Mouse (Mus musculus) kidney, postnatal 0 days (tissue): ENCODE measurements at regions not wholly inside any gene's neighbourhood (a gene's known extent, or its start where the extent isn't known, plus 50 kb on each side); places are given as distances from the start of the nearest gene placed in this dataset.

Experiments
- ATAC-seq: fragments of 200-750 bp; cut with Nextera tagmentation; replicated peaks from 2 replicates; pipeline ENCODE4 v1.8.0; 2017; ENCODE audit warnings: low read depth, moderate number of reproducible peaks, moderate TSS enrichment, moderate library complexity; ENCODE audit not compliant: low FRiP score
- DNase-seq: peaks from one replicate; pipeline ENCODE4 v3.0.0-alpha.2; 2016; ENCODE audit warnings: low spot score
- H3K27ac ChIP-seq: fragments of 300-500 bp; sonication (generic); 2 replicates; pipeline ENCODE4 v1.5.1; 2014; ENCODE audit warnings: mild to moderate bottlenecking
- H3K27me3 ChIP-seq: fragments of 300-500 bp; sonication (generic); 2 replicates; pipeline ENCODE4 v1.6.1; 2014; ENCODE audit warnings: low read length, mixed read lengths; ENCODE audit not compliant: insufficient read depth
- H3K36me3 ChIP-seq: fragments of 300-500 bp; sonication (generic); 2 replicates; pipeline ENCODE4 v1.6.1; 2014; ENCODE audit warnings: low read length, mixed read lengths; ENCODE audit not compliant: insufficient read depth
- H3K4me1 ChIP-seq: fragments of 300-500 bp; sonication (generic); replicated peaks from 2 replicates; pipeline ENCODE4 v1.6.1; 2014; ENCODE audit warnings: antibody characterized with exemption, low read length, mixed read lengths; ENCODE audit not compliant: insufficient read depth
- H3K4me2 ChIP-seq: fragments of 300-500 bp; sonication (generic); 2 replicates; pipeline ENCODE4 v1.6.1; 2014; ENCODE audit warnings: mild to moderate bottlenecking, low read length, moderate library complexity, mixed read lengths
- H3K4me3 ChIP-seq: fragments of 300-500 bp; sonication (generic); replicated peaks from 2 replicates; pipeline ENCODE4 v1.5.1; 2014; ENCODE audit warnings: low read depth, low read length
- H3K9ac ChIP-seq: fragments of 300-500 bp; sonication (generic); 2 replicates; pipeline ENCODE4 v1.6.1; 2014; ENCODE audit warnings: low read depth, low read length
- H3K9me3 ChIP-seq: fragments of 300-500 bp; sonication (generic); replicated peaks from 2 replicates; pipeline ENCODE4 v1.6.1; 2016; ENCODE audit warnings: low read length, inconsistent platforms, mixed read lengths
- CTCF ChIP-seq: IDR thresholded peaks from 2 replicates; pipeline ENCODE4 v1.5.1; 2016; ENCODE audit warnings: antibody characterized with exemption, low read depth, mild to moderate bottlenecking, moderate library complexity
- WGBS: fragments of 180-500 bp; shearing (Covaris S2); extraction: QIAGEN DNeasy Blood & Tissue Kit; methylation state at CpG from one replicate; pipeline ENCODE4 v1.1.7; 2014; 5-methylcytosine and 5-hydroxymethylcytosine counted together

GRCm38 (mm10) chr17:4907181-4907752 is 86.9 kb upstream of the Arid1b start:
- ATAC-seq: peak; percentile 29; the same call in 1 of the 2 replicates
- peak overlapping the region; percentile 47 for H3K4me3 ChIP-seq
- WGBS: under 1% methylated on average over 12 of the region's 14 CpGs

GRCm38 (mm10) chr17:4907841-4908571 is 86.1 kb upstream of the Arid1b start:
- under 1% methylated on average over 68 of the region's 85 CpGs for WGBS
- Histone ChIP-seq H3K36me3 (no peaks in the 10 kb centered on the region), H3K4me2 (peak overlapping the region; percentile 57)

More at GRCm38 (mm10) chr17:4907181-4907752, 86.9 kb upstream of the Arid1b start:
- Histone ChIP-seq H3K9me3 (no peaks in the 10 kb centered on the region), H3K27ac (peak overlapping the region; percentile 97), H3K4me2 (peak overlapping the region; percentile 57), H3K4me1 (no peaks in the 10 kb centered on the region), H3K36me3 (no peaks in the 10 kb centered on the region), H3K27me3 (no peaks in the 10 kb centered on the region), H3K9ac (no peak overlapping the region; the same call in 1 of the 2 replicates)
- no peak for TF ChIP-seq CTCF
- peak; percentile 88 for DNase-seq

GRCm38 (mm10) chr17:4908572-4908965 is 85.6 kb upstream of the Arid1b start:
- Histone ChIP-seq H3K4me2 (peak overlapping the region; percentile 57), H3K4me1 (no peaks in the 10 kb centered on the region), H3K9ac (peak overlapping the region; percentile 68), H3K27ac (peak overlapping the region; percentile 97), H3K27me3 (no peaks in the 10 kb centered on the region), H3K36me3 (no peaks in the 10 kb centered on the region), H3K4me3 (peak overlapping the region; percentile 47), H3K9me3 (no peaks in the 10 kb centered on the region)
- TF ChIP-seq CTCF: no peak
- DNase-seq: no peak
- WGBS: 2% methylated on average over 17 of the region's 17 CpGs
- ATAC-seq: no peak

More at GRCm38 (mm10) chr17:4907841-4908571, 86.1 kb upstream of the Arid1b start:
- ATAC-seq (peak; percentile 96), DNase-seq (peak; percentile 95)
- peak overlapping the region; percentile 68 for H3K9ac ChIP-seq
- peak overlapping the region; percentile 97 for H3K27ac ChIP-seq
- no peaks in the 10 kb centered on the region for H3K4me1 ChIP-seq
- no peaks in the 10 kb centered on the region for H3K27me3 ChIP-seq
- no peak for TF ChIP-seq CTCF
- no peaks in the 10 kb centered on the region for H3K9me3 ChIP-seq
- H3K4me3 ChIP-seq: peak overlapping the region; percentile 47

- Histone ChIP-seq H3K27ac (no peak overlapping the region), H3K27me3 (no peaks in the 10 kb centered on the region), H3K9me3 (no peaks in the 10 kb centered on the region), H3K4me2 (no peak overlapping the region), H3K4me1 (no peaks in the 10 kb centered on the region), H3K9ac (no peak overlapping the region), H3K36me3 (no peaks in the 10 kb centered on the region), H3K4me3 (no peak overlapping the region)
- ATAC-seq: no peak
- TF ChIP-seq CTCF: no peak
- 85% methylated on average over 5 of the region's 5 CpGs for WGBS
- DNase-seq: no peak
These were observed 84.0 kb upstream of the Arid1b start for GRCm38 (mm10) chr17:4910182-4910581.

GRCm38 (mm10) chr17:4913001-4913400 is 81.1 kb upstream of the Arid1b start:
- DNase-seq (no peak), ATAC-seq (no peak)
- no peak for TF ChIP-seq CTCF
- H3K36me3 ChIP-seq: no peaks in the 10 kb centered on the region
- no peaks in the 10 kb centered on the region for H3K9me3 ChIP-seq
- no peak overlapping the region for H3K27ac ChIP-seq
- H3K4me2 ChIP-seq: no peak overlapping the region
- no peak overlapping the region for H3K9ac ChIP-seq
- H3K4me3 ChIP-seq: no peak overlapping the region
- H3K27me3 ChIP-seq: no peaks in the 10 kb centered on the region
- WGBS: 85% methylated on average over 4 of the region's 4 CpGs
- H3K4me1 ChIP-seq: no peaks in the 10 kb centered on the region

- Histone ChIP-seq H3K9me3 (no peaks in the 10 kb centered on the region), H3K27me3 (no peaks in the 10 kb centered on the region), H3K9ac (no peak overlapping the region), H3K4me1 (no peaks in the 10 kb centered on the region), H3K27ac (no peak overlapping the region), H3K4me2 (no peak overlapping the region), H3K4me3 (no peak overlapping the region), H3K36me3 (no peaks in the 10 kb centered on the region)
- no peak for TF ChIP-seq CTCF
- ATAC-seq (no peak), DNase-seq (no peak)
- 78% methylated on average over 6 of the region's 6 CpGs for WGBS
These were observed 74.2 kb upstream of the Arid1b start for GRCm38 (mm10) chr17:4919866-4920495.
